Mouse (Mus musculus) forebrain, embryonic 12.5 days (tissue): ENCODE measurements around the gene Pprc1. TPM values are rescaled to one million over a fixed set of nuclear protein-coding genes. Genes with fewer than 3 reads are reported as not detected.

Experiments
- ATAC-seq: fragments of 200-750 bp; cut with Nextera tagmentation; 2 replicates; pipeline ENCODE4 v1.8.0; 2017; ENCODE audit warnings: moderate TSS enrichment; ENCODE audit not compliant: low FRiP score
- H3K27ac ChIP-seq: fragments of 300-500 bp; sonication (generic); 2 replicates; pipeline ENCODE4 v1.5.1; 2016; ENCODE audit warnings: mild to moderate bottlenecking
- H3K27me3 ChIP-seq: fragments of 300-500 bp; sonication (generic); 2 replicates; pipeline ENCODE4 v1.6.1; 2016; ENCODE audit warnings: mild to moderate bottlenecking
- H3K36me3 ChIP-seq: fragments of 300-500 bp; sonication (generic); replicated peaks from 2 replicates; pipeline ENCODE4 v1.6.1; 2016; ENCODE audit warnings: mild to moderate bottlenecking
- H3K4me1 ChIP-seq: fragments of 300-500 bp; sonication (generic); 2 replicates; pipeline ENCODE4 v1.6.1; 2016
- H3K4me2 ChIP-seq: fragments of 300-500 bp; sonication (generic); 2 replicates; pipeline ENCODE4 v1.6.1; 2016; ENCODE audit warnings: mild to moderate bottlenecking, moderate library complexity
- H3K4me3 ChIP-seq: fragments of 300-500 bp; sonication (generic); replicated peaks from 2 replicates; pipeline ENCODE4 v1.5.1; 2016; ENCODE audit warnings: mild to moderate bottlenecking
- H3K9ac ChIP-seq: fragments of 300-500 bp; sonication (generic); 2 replicates; pipeline ENCODE4 v1.6.1; 2016; ENCODE audit warnings: mild to moderate bottlenecking
- H3K9me3 ChIP-seq: fragments of 300-500 bp; sonication (generic); 2 replicates; pipeline ENCODE4 v1.6.1; 2016
- WGBS: fragments of 180-500 bp; shearing (Covaris S2); methylation state at CpG from one replicate; pipeline ENCODE4 v1.1.7; 2016; 5-methylcytosine and 5-hydroxymethylcytosine counted together
- polyA plus RNA-seq: library from polyadenylated mRNA; unstranded; fragments of >200 nt; fragmentation: Nextera tagmentation; extraction: Ambion mirVana; gene quantifications from 2 replicates; pipeline ENCODE4 v1.2.1, GENCODE M21; 2016

Gene Pprc1
- polyA plus RNA-seq, 1 experiment from 2014 or later: 37.1 TPM

DNA sequence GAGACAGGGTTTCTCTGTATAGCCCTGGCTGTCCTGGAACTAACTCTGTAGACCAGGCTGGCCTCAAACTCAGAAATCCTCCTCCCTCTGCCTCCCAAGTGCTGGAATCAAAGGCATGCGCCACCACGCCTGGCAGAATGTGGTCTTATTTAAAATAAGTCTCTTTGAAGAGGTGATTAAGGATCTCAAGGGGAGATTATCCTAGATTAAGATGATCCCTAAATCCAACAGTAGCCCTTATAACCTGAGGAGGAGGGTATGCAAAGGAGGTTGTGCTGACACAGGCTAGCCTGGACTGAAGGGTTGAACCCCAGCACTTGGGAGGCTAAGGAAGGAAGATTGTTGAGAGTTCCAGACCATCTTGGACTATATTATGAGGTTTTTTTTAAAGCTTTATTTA, 28.7 kb upstream of the Pprc1 start:
- no peak overlapping the region for H3K4me3 ChIP-seq
- H3K27ac ChIP-seq: no peak overlapping the region
- no peaks in the 10 kb centered on the region for H3K9me3 ChIP-seq
- H3K36me3 ChIP-seq: no peaks in the 10 kb centered on the region
- H3K27me3 ChIP-seq: no peaks in the 10 kb centered on the region
- no peak for ATAC-seq
- no peak overlapping the region for H3K9ac ChIP-seq
- no peaks in the 10 kb centered on the region for H3K4me1 ChIP-seq
- WGBS: 74% methylated on average over 2 of the region's 2 CpGs
- no peak overlapping the region for H3K4me2 ChIP-seq

DNA sequence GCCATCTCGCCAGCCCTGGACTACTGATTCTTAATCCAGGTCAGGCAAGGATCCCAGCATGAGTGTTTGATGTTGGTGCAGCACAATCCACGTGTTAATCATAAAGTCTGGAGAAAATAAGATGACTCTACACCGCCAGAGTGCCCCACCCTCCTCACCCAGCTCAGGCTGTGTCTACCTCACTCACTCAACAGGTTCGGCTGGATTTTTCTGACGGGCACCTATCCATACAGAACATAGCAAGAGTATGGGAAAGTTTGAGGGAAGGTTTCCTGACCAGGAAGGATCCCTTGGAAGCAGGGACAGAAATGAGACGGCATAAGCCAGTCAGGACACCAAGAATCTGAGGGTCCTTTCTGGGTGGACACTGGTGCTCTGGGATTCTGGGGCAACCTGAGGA, 19.7 kb upstream of the Pprc1 start:
- H3K27ac ChIP-seq: no peak overlapping the region
- WGBS: 87% methylated on average over 6 of the region's 6 CpGs
- H3K9ac ChIP-seq: no peak overlapping the region
- H3K4me1 ChIP-seq: 0 out of 2 replicates have a peak, but pooled peaks cover 3% of the 10 kb centered on the region
- no peak overlapping the region for H3K4me2 ChIP-seq
- H3K9me3 ChIP-seq: peaks cover 5% of the 10 kb centered on the region; the same call in 1 of the 2 replicates
- H3K36me3 ChIP-seq: peaks cover 5% of the 10 kb centered on the region; the same call in 1 of the 2 replicates
- no peaks in the 10 kb centered on the region for H3K27me3 ChIP-seq
- no peak overlapping the region for H3K4me3 ChIP-seq
- ATAC-seq: no peak

DNA sequence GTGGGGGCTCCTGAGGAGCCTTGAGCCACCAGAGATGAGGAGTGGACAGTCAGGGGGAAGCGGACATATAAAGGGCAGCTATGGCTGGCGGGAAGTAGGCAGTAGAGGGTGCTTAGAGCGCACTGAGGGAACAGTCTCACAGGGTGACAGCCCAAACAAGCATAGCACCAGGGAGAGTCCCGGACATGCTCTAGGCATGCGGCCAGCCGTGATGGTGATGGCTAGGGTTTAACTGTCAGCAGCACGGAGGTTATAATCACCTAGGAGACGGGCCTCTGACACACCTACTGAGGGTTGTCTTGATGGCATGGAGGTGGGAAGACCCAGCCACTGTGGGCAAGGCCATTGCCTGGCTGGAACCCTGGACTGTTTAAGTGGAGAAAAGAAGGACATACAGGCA, 18.1 kb upstream of the Pprc1 start:
- WGBS: 77% methylated on average over 8 of the region's 8 CpGs
- no peak for ATAC-seq
- Histone ChIP-seq H3K27ac (no peak overlapping the region), H3K4me1 (0 out of 2 replicates have a peak, but pooled peaks cover 3% of the 10 kb centered on the region), H3K27me3 (no peaks in the 10 kb centered on the region), H3K36me3 (peaks cover 18% of the 10 kb centered on the region), H3K4me2 (no peak overlapping the region), H3K9ac (no peak overlapping the region), H3K9me3 (peaks cover 5% of the 10 kb centered on the region; the same call in 1 of the 2 replicates), H3K4me3 (no peak overlapping the region)

DNA sequence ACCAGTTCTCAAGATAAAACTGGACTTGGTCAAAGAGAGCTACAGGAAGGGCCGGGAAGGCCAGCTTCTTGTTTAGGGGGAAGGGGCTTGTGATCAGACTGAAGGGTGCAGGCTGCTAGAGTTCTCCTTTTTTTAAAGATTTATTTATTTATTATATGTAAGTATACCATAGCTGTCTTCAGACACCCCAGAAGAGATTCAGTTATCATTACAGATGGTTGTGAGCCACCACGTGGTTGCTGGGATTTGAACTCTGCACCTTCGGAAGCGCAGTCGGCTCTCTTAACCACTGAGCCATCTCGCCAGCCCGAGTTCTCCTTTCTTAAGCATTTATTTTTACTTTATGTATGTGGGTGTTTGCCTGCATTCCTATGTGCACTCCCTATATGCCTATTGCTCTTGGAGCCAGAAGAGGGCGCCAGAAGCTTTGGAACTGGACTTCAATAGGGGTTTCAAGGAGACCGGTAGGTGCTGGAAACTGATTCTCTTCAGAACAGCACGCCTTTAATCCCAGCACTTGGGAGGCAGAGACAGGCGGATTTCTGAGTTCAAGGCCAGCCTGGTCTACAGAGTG, 15.9 kb upstream of the Pprc1 start:
- Histone ChIP-seq H3K27me3 (no peaks in the 10 kb centered on the region), H3K36me3 (peaks cover 41% of the 10 kb centered on the region), H3K4me1 (peaks cover 7% of the 10 kb centered on the region), H3K9me3 (peaks cover 5% of the 10 kb centered on the region; the same call in 1 of the 2 replicates), H3K9ac (no peak overlapping the region), H3K4me3 (no peak overlapping the region), H3K27ac (no peak overlapping the region), H3K4me2 (no peak overlapping the region)
- no peak for ATAC-seq
- WGBS: 74% methylated on average over 11 of the region's 11 CpGs

DNA sequence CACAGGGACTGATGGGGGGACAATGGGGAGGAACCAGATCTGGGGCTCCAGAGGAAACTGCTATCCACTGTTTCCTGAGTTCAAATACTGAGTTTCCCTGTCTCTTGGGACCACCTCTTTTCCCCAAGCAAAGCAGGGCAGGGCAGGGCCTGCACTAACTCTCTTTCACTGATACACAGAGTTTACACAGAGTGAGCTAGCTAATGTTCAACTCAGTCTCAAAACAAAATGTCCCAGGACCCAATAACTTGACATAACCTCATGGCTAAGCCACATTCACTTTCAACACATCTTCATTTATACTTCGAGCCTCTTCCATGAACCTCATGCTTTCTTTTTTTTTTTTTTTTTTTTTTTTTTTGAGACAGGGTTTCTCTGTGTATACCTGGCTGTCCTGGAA, 15.0 kb upstream of the Pprc1 start:
- Histone ChIP-seq H3K36me3 (peaks cover 49% of the 10 kb centered on the region), H3K4me3 (no peak overlapping the region), H3K9me3 (peaks cover 5% of the 10 kb centered on the region; the same call in 1 of the 2 replicates), H3K27me3 (no peaks in the 10 kb centered on the region), H3K4me2 (no peak overlapping the region), H3K9ac (no peak overlapping the region), H3K27ac (no peak overlapping the region), H3K4me1 (peaks cover 7% of the 10 kb centered on the region)
- ATAC-seq: no peak
- 100% methylated on average over 1 of the region's 1 CpGs for WGBS

DNA sequence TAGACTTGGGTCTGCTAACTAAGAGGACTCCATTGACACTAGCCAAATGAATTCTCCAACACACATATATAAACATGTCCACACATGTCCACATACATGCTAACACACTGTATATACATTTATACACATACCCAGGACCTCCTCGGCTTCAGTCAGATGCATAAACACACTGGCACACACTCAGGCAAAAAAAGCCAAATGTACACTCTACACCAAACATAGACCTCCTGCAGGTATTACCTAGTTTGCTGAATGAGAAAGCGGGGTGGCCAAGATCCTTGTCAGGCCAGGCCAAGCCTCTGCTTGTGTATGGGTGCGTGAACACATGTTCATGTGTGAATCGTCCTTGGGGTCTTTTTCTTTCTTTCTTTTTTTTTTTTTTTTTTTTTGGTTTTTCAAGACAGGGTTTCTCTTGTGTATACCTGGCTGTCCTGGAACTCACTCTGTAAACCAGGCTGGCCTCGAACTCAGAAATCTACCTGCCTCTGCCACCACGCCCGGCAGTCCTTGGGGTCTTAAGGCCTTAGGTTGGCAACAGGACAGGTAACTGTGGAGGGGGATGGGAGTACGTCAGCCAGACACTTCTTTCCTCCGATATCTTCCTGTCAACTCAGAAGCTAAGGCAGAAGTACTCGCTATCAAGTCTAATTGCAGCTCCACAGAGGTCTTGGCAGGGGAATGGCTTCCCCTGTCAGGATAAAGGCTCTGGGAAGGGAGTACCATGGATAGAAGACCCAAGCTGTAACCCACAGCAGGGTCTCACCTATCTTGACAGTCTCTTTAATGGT, 14.3 kb upstream of the Pprc1 start:
- Histone ChIP-seq H3K4me3 (no peak overlapping the region), H3K9me3 (peaks cover 5% of the 10 kb centered on the region; the same call in 1 of the 2 replicates), H3K27ac (no peak overlapping the region), H3K4me2 (no peak overlapping the region), H3K27me3 (no peaks in the 10 kb centered on the region), H3K36me3 (peaks cover 56% of the 10 kb centered on the region), H3K4me1 (peaks cover 7% of the 10 kb centered on the region), H3K9ac (no peak overlapping the region)
- 91% methylated on average over 10 of the region's 10 CpGs for WGBS
- no peak for ATAC-seq

DNA sequence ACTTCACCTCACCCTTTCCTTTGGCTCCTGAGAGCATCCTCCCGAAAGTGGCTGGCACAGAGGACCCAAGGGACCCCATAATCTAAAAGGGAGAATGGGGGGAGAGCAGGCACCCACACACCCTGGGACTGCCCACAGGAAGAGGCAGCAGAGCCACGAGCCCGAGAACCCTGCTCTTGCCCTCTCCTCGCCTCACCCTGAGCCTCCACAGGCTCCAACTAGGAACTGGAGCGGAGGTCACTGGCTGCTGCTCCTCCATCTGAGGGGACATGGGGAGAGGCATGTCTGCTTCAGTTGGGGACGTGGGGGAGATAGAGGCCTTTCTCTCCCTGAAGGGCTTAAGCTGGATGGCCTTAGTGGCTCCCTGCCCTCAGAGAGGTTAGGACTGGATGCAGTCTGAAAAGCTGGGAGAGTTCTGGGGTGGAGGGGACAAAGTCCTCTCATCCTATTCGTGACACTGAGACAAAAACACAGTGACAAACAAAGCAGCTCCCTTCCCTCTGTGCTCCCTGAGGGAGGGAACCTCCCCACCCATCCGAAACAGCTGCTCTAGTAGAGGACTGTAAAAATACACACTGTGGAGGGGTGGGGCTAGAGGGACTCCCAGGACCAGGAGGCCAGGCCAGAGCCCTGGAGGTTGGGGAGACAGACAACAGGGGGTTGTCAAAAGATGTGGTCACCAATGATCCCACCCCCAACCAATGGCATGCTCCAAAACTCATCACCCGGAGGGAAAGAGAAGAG, 12.8 kb upstream of the Pprc1 start:
- ATAC-seq: no peak
- Histone ChIP-seq H3K9ac (no peak overlapping the region), H3K27me3 (no peaks in the 10 kb centered on the region), H3K9me3 (peaks cover 5% of the 10 kb centered on the region; the same call in 1 of the 2 replicates), H3K4me3 (no peak overlapping the region), H3K4me1 (peaks cover 15% of the 10 kb centered on the region), H3K4me2 (no peak overlapping the region), H3K27ac (peak overlapping the region; percentile 42; the same call in 1 of the 2 replicates), H3K36me3 (peaks cover 68% of the 10 kb centered on the region)
- WGBS: 80% methylated on average over 9 of the region's 9 CpGs

DNA sequence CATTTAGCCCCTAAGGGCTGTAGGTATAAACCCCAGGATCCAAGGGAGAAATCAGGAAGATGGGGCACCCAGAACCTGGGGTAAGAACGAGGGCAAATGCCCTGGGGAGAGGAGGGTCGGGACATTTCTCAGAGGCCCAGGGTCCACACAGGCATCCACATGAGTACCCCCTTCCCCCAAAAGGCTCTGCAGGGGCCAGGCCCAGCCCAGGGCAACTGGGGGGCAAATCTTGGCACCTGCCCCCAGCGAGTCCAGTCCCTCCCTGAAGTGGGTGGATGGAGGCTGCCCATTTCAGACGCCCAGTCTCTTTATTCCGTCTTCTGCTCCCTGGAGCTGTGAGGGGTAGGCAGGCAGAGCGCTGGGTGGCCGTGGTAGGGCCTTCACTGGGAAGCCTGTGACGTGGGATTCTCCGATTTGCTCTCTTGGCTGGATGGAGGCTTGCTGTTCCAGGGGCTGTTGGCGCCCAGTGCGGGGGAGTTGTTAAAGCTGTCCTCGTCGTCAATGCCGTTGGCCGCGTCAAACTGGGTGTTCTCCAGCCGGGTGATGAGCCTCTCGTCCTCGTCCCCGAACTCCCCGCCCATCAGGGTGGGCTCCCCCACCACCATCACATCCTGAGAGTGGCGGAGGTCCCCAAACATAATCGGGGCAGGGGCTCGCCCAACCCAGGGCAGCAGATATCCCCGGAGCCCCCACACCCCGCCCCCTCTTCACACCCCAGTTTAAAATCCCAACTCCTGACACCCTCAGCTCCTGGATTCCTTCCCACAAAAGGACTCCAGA, 11.8 kb upstream of the Pprc1 start:
- ATAC-seq: no peak
- Histone ChIP-seq H3K27ac (no peak overlapping the region), H3K9ac (no peak overlapping the region), H3K4me1 (peaks cover 26% of the 10 kb centered on the region), H3K36me3 (peaks cover 68% of the 10 kb centered on the region), H3K4me3 (no peak overlapping the region), H3K27me3 (no peaks in the 10 kb centered on the region), H3K9me3 (peaks cover 5% of the 10 kb centered on the region; the same call in 1 of the 2 replicates), H3K4me2 (no peak overlapping the region)
- 88% methylated on average over 26 of the region's 26 CpGs for WGBS

DNA sequence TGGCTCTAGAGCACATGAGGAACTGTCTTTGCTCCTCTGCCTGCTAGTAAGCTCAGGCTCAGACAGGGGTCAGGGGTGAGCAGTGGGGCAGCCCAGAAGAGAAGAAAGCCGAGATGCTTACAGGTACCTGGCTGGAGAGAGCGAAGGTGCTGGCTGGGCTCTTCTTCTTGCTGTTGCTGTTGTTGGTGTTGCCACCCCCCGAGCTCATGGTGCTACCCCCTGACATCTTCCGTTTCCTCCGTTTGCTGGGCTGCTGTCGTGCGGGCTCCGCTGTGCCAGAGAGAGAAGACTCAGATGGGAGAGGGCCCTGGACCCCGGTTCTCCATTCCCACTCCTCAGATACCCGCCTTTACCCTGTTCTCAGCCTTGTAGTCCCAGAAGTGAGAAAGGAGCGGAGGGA, 10.8 kb upstream of the Pprc1 start:
- Histone ChIP-seq H3K4me1 (peaks cover 29% of the 10 kb centered on the region), H3K4me3 (no peak overlapping the region), H3K9ac (no peak overlapping the region), H3K27ac (no peak overlapping the region), H3K9me3 (peaks cover 5% of the 10 kb centered on the region; the same call in 1 of the 2 replicates), H3K4me2 (no peak overlapping the region), H3K27me3 (no peaks in the 10 kb centered on the region), H3K36me3 (peaks cover 68% of the 10 kb centered on the region)
- ATAC-seq: no peak
- WGBS: 92% methylated on average over 11 of the region's 11 CpGs

DNA sequence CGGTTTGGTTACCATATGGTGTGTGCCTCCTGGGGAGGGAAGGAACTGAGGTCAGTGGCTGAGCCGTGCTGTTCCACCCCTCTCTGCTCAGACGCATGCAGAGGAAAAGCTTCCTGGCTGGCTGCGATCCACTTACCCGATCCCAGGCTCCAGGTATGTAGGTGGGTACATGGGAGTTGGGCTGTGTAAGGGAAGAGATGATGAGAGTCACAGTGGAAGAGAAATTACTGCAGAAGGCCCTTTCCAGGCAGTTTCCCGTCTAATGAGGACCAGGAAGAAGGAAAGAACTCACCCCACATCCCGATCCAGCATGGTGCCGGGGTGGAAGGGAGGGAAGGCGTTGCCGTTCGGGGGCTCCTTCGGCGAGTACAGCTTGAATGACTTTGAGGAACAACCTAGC, 8.7 kb upstream of the Pprc1 start:
- H3K27me3 ChIP-seq: no peaks in the 10 kb centered on the region
- no peak for ATAC-seq
- whole genome bisulfite sequencing: 93% methylated on average over 13 of the region's 13 CpGs
- H3K36me3 ChIP-seq: peaks cover 53% of the 10 kb centered on the region
- H3K27ac ChIP-seq: no peak overlapping the region
- H3K4me3 ChIP-seq: no peak overlapping the region
- no peak overlapping the region for H3K4me2 ChIP-seq
- H3K9ac ChIP-seq: no peak overlapping the region
- H3K4me1 ChIP-seq: peaks cover 42% of the 10 kb centered on the region
- no peaks in the 10 kb centered on the region for H3K9me3 ChIP-seq

DNA sequence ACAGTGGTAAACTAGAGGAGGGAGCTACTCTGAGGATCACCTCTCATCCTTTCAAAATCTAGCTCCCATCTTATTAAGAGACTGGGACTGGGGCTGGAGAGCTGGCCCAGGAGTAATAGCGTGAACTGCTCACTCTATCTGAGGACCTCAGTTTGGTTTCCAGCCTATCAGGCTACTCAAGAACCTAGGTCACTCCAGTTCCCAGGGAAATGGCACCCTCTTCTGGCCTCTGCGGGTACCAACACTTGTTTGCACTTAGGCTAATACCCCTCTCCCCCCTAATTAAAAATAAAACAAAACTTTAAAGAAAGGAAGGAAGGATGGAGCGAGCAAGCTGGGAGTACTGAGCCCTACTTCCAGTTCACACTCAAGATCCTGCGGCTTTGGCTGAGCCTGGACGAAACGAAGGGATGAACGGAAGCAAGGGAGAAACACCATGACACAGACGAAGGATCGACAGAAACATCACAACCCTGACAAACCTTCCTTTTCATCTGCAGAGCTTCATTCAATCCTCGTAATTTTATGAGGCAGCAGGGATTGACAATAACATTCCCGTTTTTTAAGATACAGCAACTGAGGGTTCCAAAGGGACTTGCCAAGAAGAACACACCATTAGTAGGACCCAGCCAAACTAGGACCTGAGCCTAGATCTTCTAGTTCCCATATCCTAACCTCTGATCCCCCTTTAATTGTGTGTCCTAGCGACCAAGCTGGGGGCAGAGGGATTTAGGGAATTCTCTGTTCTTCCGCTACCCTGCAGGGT, 8.0 kb upstream of the Pprc1 start:
- Histone ChIP-seq H3K9ac (peak overlapping the region; percentile 99), H3K27me3 (no peaks in the 10 kb centered on the region), H3K4me2 (peak overlapping the region; percentile 100), H3K36me3 (peaks cover 48% of the 10 kb centered on the region), H3K4me1 (peaks cover 49% of the 10 kb centered on the region), H3K27ac (peak overlapping the region; percentile 99), H3K9me3 (no peaks in the 10 kb centered on the region), H3K4me3 (peak overlapping the region; percentile 95)
- ATAC-seq: no peak
- WGBS: 70% methylated on average over 13 of the region's 13 CpGs
